Mouse (Mus musculus) hindbrain, embryonic 16.5 days (tissue): Measurements from ENCODE around the gene Fgf14. TPM values are rescaled to one million over a fixed set of nuclear protein-coding genes. Genes with fewer than 3 reads are reported as not detected.
A peak's percentile ranks its signal among the peaks of the same experiment; 100 is the strongest.
"Not testable (repeated sequence)": the region's sequence is repeated elsewhere in the genome, so short reads cannot be mapped to it uniquely, and the experiment has no call there.

Experiments
- ATAC-seq: fragments of 200-750 bp; cut with Nextera tagmentation; 2 replicates; pipeline ENCODE4 v1.8.0; 2017; ENCODE audit warnings: moderate TSS enrichment, moderate library complexity
- H3K27ac ChIP-seq: fragments of 300-500 bp; sonication (generic); 2 replicates; pipeline ENCODE4 v1.5.1; 2014; ENCODE audit warnings: low read depth, mild to moderate bottlenecking, control low read depth, low read length, moderate library complexity
- H3K27me3 ChIP-seq: fragments of 300-500 bp; sonication (generic); replicated peaks from 2 replicates; pipeline ENCODE4 v1.6.1; 2014; ENCODE audit warnings: low read length; ENCODE audit not compliant: control insufficient read depth, insufficient read depth
- H3K36me3 ChIP-seq: fragments of 300-500 bp; sonication (generic); 2 replicates; pipeline ENCODE4 v1.6.1; 2014; ENCODE audit warnings: mild to moderate bottlenecking, low read length, moderate library complexity, mixed read lengths; ENCODE audit not compliant: control insufficient read depth, insufficient read depth
- H3K4me1 ChIP-seq: fragments of 300-500 bp; sonication (generic); 2 replicates; pipeline ENCODE4 v1.6.1; 2014; ENCODE audit warnings: low read depth, low read length; ENCODE audit not compliant: control insufficient read depth, insufficient read depth
- H3K4me2 ChIP-seq: fragments of 300-500 bp; sonication (generic); 2 replicates; pipeline ENCODE4 v1.6.1; 2014; ENCODE audit warnings: mild to moderate bottlenecking, low read length, control low read depth, moderate library complexity
- H3K4me3 ChIP-seq: fragments of 300-500 bp; sonication (generic); 2 replicates; pipeline ENCODE4 v1.5.1; 2014; ENCODE audit warnings: mild to moderate bottlenecking, low read length, control low read depth, moderate library complexity
- H3K9ac ChIP-seq: fragments of 300-500 bp; sonication (generic); 2 replicates; pipeline ENCODE4 v1.6.1; 2014; ENCODE audit warnings: low read depth, mild to moderate bottlenecking, control low read depth, low read length, moderate library complexity
- H3K9me3 ChIP-seq: fragments of 300-500 bp; sonication (generic); 2 replicates; pipeline ENCODE4 v1.6.1; 2014; ENCODE audit warnings: mild to moderate bottlenecking, low read length, moderate library complexity; ENCODE audit not compliant: control insufficient read depth
- WGBS: fragments of 180-500 bp; shearing (Covaris S2); extraction: QIAGEN DNeasy Blood & Tissue Kit; methylation state at CpG from one replicate; pipeline ENCODE4 v1.1.7; 2014; 5-methylcytosine and 5-hydroxymethylcytosine counted together
- polyA plus RNA-seq: library from polyadenylated mRNA; unstranded; fragments of >200 nt; fragmentation: Nextera tagmentation; extraction: Ambion mirVana; gene quantifications from 2 replicates; pipeline ENCODE4 v1.2.1, GENCODE M21; 2015

Fgf14 gene
- polyA plus RNA-seq, 1 experiment from 2014 or later: 38.6 TPM

- H3K27ac ChIP-seq, H3K4me3 ChIP-seq, H3K9me3 ChIP-seq, H3K9ac ChIP-seq, H3K4me1 ChIP-seq, H3K36me3 ChIP-seq, ATAC-seq, H3K4me2 ChIP-seq, H3K27me3 ChIP-seq: not testable (repeated sequence)
- WGBS: 55% methylated on average over 3 of the region's 3 CpGs
These were observed 237.6 kb downstream of the Fgf14 start for GRCm38 (mm10) chr14:124439298-124439697.

- Histone ChIP-seq H3K9ac (no peak overlapping the region), H3K9me3 (no peaks in the 10 kb centered on the region), H3K4me2 (no peak overlapping the region), H3K4me1 (no peaks in the 10 kb centered on the region), H3K27ac (no peak overlapping the region), H3K36me3 (no peaks in the 10 kb centered on the region), H3K27me3 (no peaks in the 10 kb centered on the region), H3K4me3 (no peak overlapping the region)
- no peak for ATAC-seq
- 86% methylated on average over 2 of the region's 2 CpGs for WGBS
These were observed 265.0 kb downstream of the Fgf14 start for GRCm38 (mm10) chr14:124411890-124412289.

GRCm38 (mm10) chr14:124410945-124411344, 266.0 kb downstream of the Fgf14 start:
- Histone ChIP-seq H3K9me3 (no peaks in the 10 kb centered on the region), H3K4me1 (no peaks in the 10 kb centered on the region), H3K27me3 (no peaks in the 10 kb centered on the region), H3K9ac (no peak overlapping the region), H3K4me3 (no peak overlapping the region), H3K27ac (no peak overlapping the region), H3K4me2 (no peak overlapping the region), H3K36me3 (no peaks in the 10 kb centered on the region)
- 0% methylated on average over 1 of the region's 1 CpGs for WGBS
- ATAC-seq: no peak

GRCm38 (mm10) chr14:124328391-124328790, 348.5 kb downstream of the Fgf14 start:
- H3K36me3 ChIP-seq: no peaks in the 10 kb centered on the region
- no peak for ATAC-seq
- no peak overlapping the region for H3K9ac ChIP-seq
- H3K27me3 ChIP-seq: no peaks in the 10 kb centered on the region
- H3K4me3 ChIP-seq: no peak overlapping the region
- H3K4me1 ChIP-seq: no peaks in the 10 kb centered on the region
- H3K27ac ChIP-seq: no peak overlapping the region
- no peaks in the 10 kb centered on the region for H3K9me3 ChIP-seq
- H3K4me2 ChIP-seq: no peak overlapping the region

- Histone ChIP-seq H3K27ac (no peak overlapping the region), H3K4me2 (no peak overlapping the region), H3K4me1 (no peaks in the 10 kb centered on the region), H3K9ac (no peak overlapping the region), H3K27me3 (no peaks in the 10 kb centered on the region), H3K4me3 (no peak overlapping the region), H3K36me3 (no peaks in the 10 kb centered on the region), H3K9me3 (no peaks in the 10 kb centered on the region)
- WGBS: 61% methylated on average over 1 of the region's 1 CpGs
- ATAC-seq: peak; percentile 67; the same call in 1 of the 2 replicates
These were observed 357.8 kb downstream of the Fgf14 start for GRCm38 (mm10) chr14:124319017-124319718.

- ATAC-seq: no peak
- Histone ChIP-seq H3K27ac (no peak overlapping the region), H3K9ac (no peak overlapping the region), H3K27me3 (no peaks in the 10 kb centered on the region), H3K4me2 (no peak overlapping the region), H3K9me3 (no peaks in the 10 kb centered on the region), H3K4me1 (no peaks in the 10 kb centered on the region), H3K4me3 (no peak overlapping the region), H3K36me3 (no peaks in the 10 kb centered on the region)
- 93% methylated on average over 2 of the region's 2 CpGs for WGBS
These were observed 361.4 kb downstream of the Fgf14 start for GRCm38 (mm10) chr14:124315513-124315912.

GRCm38 (mm10) chr14:124287027-124287426, 389.9 kb downstream of the Fgf14 start:
- H3K27ac ChIP-seq: no peak overlapping the region
- no peak for ATAC-seq
- H3K27me3 ChIP-seq: no peaks in the 10 kb centered on the region
- H3K9me3 ChIP-seq: no peaks in the 10 kb centered on the region
- H3K4me3 ChIP-seq: no peak overlapping the region
- H3K36me3 ChIP-seq: no peaks in the 10 kb centered on the region
- no peak overlapping the region for H3K4me2 ChIP-seq
- H3K9ac ChIP-seq: no peak overlapping the region
- H3K4me1 ChIP-seq: no peaks in the 10 kb centered on the region

- H3K9ac ChIP-seq: no peak overlapping the region
- no peaks in the 10 kb centered on the region for H3K4me1 ChIP-seq
- ATAC-seq: no peak
- no peak overlapping the region for H3K4me2 ChIP-seq
- H3K27ac ChIP-seq: no peak overlapping the region
- no peaks in the 10 kb centered on the region for H3K9me3 ChIP-seq
- no peaks in the 10 kb centered on the region for H3K27me3 ChIP-seq
- H3K36me3 ChIP-seq: no peaks in the 10 kb centered on the region
- H3K4me3 ChIP-seq: no peak overlapping the region
These were observed 398.5 kb downstream of the Fgf14 start for GRCm38 (mm10) chr14:124278384-124278944.

GRCm38 (mm10) chr14:124266977-124267376, 409.9 kb downstream of the Fgf14 start:
- Histone ChIP-seq H3K4me2 (no peak overlapping the region), H3K4me3 (no peak overlapping the region), H3K9ac (no peak overlapping the region), H3K36me3 (no peaks in the 10 kb centered on the region), H3K9me3 (no peaks in the 10 kb centered on the region), H3K27ac (no peak overlapping the region), H3K27me3 (no peaks in the 10 kb centered on the region), H3K4me1 (no peaks in the 10 kb centered on the region)
- ATAC-seq: no peak
